Mouse (Mus musculus): ENCODE measurements at regions not wholly inside any gene's neighbourhood (a gene's known extent, or its start where the extent isn't known, plus 50 kb on each side); places are given as distances from the start of the nearest gene placed in this dataset.

- no peak for TF ChIP-seq POLR2A (IDR thresholded peaks at IDR 0.05; ENCODE audit: control insufficient read depth in 1 of 2, insufficient read depth in 1 of 2, low read depth in 1 of 2, low read length in 2 of 2, poor library complexity in 1 of 2)
- no peak for TF ChIP-seq USF1 (IDR thresholded peaks at IDR 0.05; ENCODE audit: low read depth, low read length)
- TF ChIP-seq CTCF (IDR thresholded peaks at IDR 0.05 in 2 of 3, conservative IDR thresholded peaks at IDR 0.05 in 1 of 3; ENCODE audit: control insufficient read depth in 1 of 3, insufficient read depth in 1 of 3, low read depth in 2 of 3, low read length in 3 of 3, poor library complexity in 1 of 3, severe bottlenecking in 1 of 3) = no peak
Measured at GRCm38 (mm10) chr1:95508718-95509117, 158.7 kb downstream of the St8sia4 start.
